Mouse (Mus musculus) spleen, adult 2 months (tissue): ENCODE measurements around the gene Pfas. TPM values are rescaled to one million over a fixed set of nuclear protein-coding genes. Genes with fewer than 3 reads are reported as not detected.
"Not testable (repeated sequence)": the region's sequence is repeated elsewhere in the genome, so short reads cannot be mapped to it uniquely, and the experiment has no call there.

Experiments
- DNase-seq, 2 experiments: peaks; one replicate each; pipeline versions ENCODE4 v3.0.0 to v3.0.0-alpha.2; 2012 to 2021; ENCODE audit warnings: low spot score in 2 of 2, low read depth in 1 of 2
- H3K27ac ChIP-seq: fragments of 200-500 bp; 2 replicates; pipeline ENCODE4 v1.5.1; 2012; ENCODE audit warnings: low read length, inconsistent platforms; ENCODE audit not compliant: insufficient read depth
- H3K27me3 ChIP-seq: fragments of 200-500 bp; 2 replicates; pipeline ENCODE4 v1.6.1; 2012; ENCODE audit warnings: mild to moderate bottlenecking, moderate library complexity, low read length, inconsistent platforms; ENCODE audit not compliant: control insufficient read depth, insufficient read depth
- H3K36me3 ChIP-seq: fragments of 200-500 bp; 2 replicates; pipeline ENCODE4 v1.6.1; 2012; ENCODE audit warnings: mild to moderate bottlenecking, low read length, inconsistent platforms; ENCODE audit not compliant: control insufficient read depth, insufficient read depth
- H3K4me1 ChIP-seq: fragments of 200-500 bp; 2 replicates; pipeline ENCODE4 v1.6.1; 2011; ENCODE audit warnings: inconsistent platforms; ENCODE audit not compliant: control insufficient read depth, insufficient read depth, insufficient read length
- H3K4me3 ChIP-seq: fragments of 200-500 bp; 2 replicates; pipeline ENCODE4 v1.5.1; 2011; ENCODE audit warnings: mild to moderate bottlenecking, inconsistent platforms; ENCODE audit not compliant: insufficient read depth, insufficient read length; ENCODE audit errors: extremely low read depth
- CTCF ChIP-seq: fragments of 200-500 bp; IDR thresholded peaks from 2 replicates; pipeline ENCODE4 v1.5.1; 2011; ENCODE audit warnings: mild to moderate bottlenecking, inconsistent platforms; ENCODE audit not compliant: insufficient read depth, insufficient read length, insufficient replicate concordance; ENCODE audit errors: extremely low read depth
- POLR2A ChIP-seq: fragments of 200-500 bp; IDR thresholded peaks from 2 replicates; pipeline ENCODE4 v1.6.1; 2011; ENCODE audit warnings: low read depth, low read length, inconsistent platforms
- WGBS: fragments of 180-500 bp; shearing (Covaris S2); methylation state at CpG from one replicate; pipeline ENCODE4 v1.1.7; 2018; 5-methylcytosine and 5-hydroxymethylcytosine counted together
- polyA plus RNA-seq: library from polyadenylated mRNA; depleted of rRNA; stranded (reverse); fragments of >200 nt; gene quantifications from 2 replicates; pipeline ENCODE4 v1.2.3, GENCODE M21; 2012

The Pfas gene
- polyA plus RNA-seq, 1 experiment, result 14.0 TPM

GRCm38 (mm10) chr11:69016755-69017154 is 8.5 kb upstream of the Pfas start:
- no peaks in the 10 kb centered on the region for H3K27me3 ChIP-seq
- DNase-seq, result no peak
- 55% methylated on average over 3 of the region's 3 CpGs for WGBS
- peak overlapping the region; percentile 88; the same call in 1 of the 2 replicates for H3K4me3 ChIP-seq
- H3K36me3 ChIP-seq, result no peaks in the 10 kb centered on the region; the same call in 1 of the 2 replicates
- H3K4me1 ChIP-seq, result peaks cover 3% of the 10 kb centered on the region
- no peak overlapping the region for H3K27ac ChIP-seq
- TF ChIP-seq POLR2A, result no peak
- TF ChIP-seq CTCF, result no peak

- Histone ChIP-seq H3K4me3 (peak within 1 kb of the TSS; percentile 88), H3K27ac (peak within 1 kb of the TSS; percentile 89), H3K27me3 (no peaks in the 10 kb centered on the region), H3K4me1 (peaks cover 5% of the 10 kb centered on the region), H3K36me3 (no peaks in the 10 kb centered on the region)
- DNase-seq, result peak; percentile 81 to 89
- TF ChIP-seq CTCF, result peak; percentile 59; the same call in 1 of the 2 replicates
- peak; percentile 76 for TF ChIP-seq POLR2A
- under 1% methylated on average over 38 of the region's 38 CpGs for WGBS
These were observed 7.6 kb upstream of the Pfas start, which contains the start of gene Ctc1 for GRCm38 (mm10) chr11:69015644-69016441. Gene Ctc1, plus strand, starts transcription at chr11:69015911.

GRCm38 (mm10) chr11:69012071-69012601 is 3.9 kb upstream of the Pfas start:
- peak; percentile 79 to 81 for DNase-seq
- TF ChIP-seq CTCF (no peak), POLR2A (peak; percentile 68)
- Histone ChIP-seq H3K4me1 (peaks cover 5% of the 10 kb centered on the region), H3K27ac (peak overlapping the region; percentile 80), H3K27me3 (no peaks in the 10 kb centered on the region), H3K36me3 (no peaks in the 10 kb centered on the region), H3K4me3 (peak overlapping the region; percentile 75)
- 1% methylated on average over 18 of the region's 18 CpGs for WGBS

GRCm38 (mm10) chr11:69011445-69011844 is 3.2 kb upstream of the Pfas start:
- H3K36me3 ChIP-seq, H3K27ac ChIP-seq, H3K4me1 ChIP-seq, DNase-seq, H3K27me3 ChIP-seq, H3K4me3 ChIP-seq: not testable (repeated sequence)
- whole genome bisulfite sequencing, result 44% methylated on average over 2 of the region's 2 CpGs

GRCm38 (mm10) chr11:69010400-69011323 is 2.4 kb upstream of the Pfas start:
- no peak overlapping the region for H3K4me3 ChIP-seq
- no peak for TF ChIP-seq POLR2A
- TF ChIP-seq CTCF, result no peak
- H3K27me3 ChIP-seq, result no peaks in the 10 kb centered on the region
- 87% methylated on average over 15 of the region's 15 CpGs for WGBS
- H3K4me1 ChIP-seq, result peaks cover 2% of the 10 kb centered on the region
- H3K36me3 ChIP-seq, result no peaks in the 10 kb centered on the region
- no peak overlapping the region for H3K27ac ChIP-seq
- no peak for DNase-seq

- H3K4me1 ChIP-seq, result peaks cover 2% of the 10 kb centered on the region
- no peak for DNase-seq
- no peak overlapping the region for H3K4me3 ChIP-seq
- H3K36me3 ChIP-seq, result no peaks in the 10 kb centered on the region
- WGBS, result 93% methylated on average over 1 of the region's 1 CpGs
- TF ChIP-seq CTCF, result no peak
- H3K27me3 ChIP-seq, result no peaks in the 10 kb centered on the region
- H3K27ac ChIP-seq, result no peak overlapping the region
These were observed 1.2 kb upstream of the Pfas start for GRCm38 (mm10) chr11:69009508-69009907.

- H3K4me3 ChIP-seq, DNase-seq: not testable (repeated sequence)
These were observed 1.7 kb downstream of the Pfas start for GRCm38 (mm10) chr11:69006575-69006974.

More at GRCm38 (mm10) chr11:69006575-69006974, 1.7 kb downstream of the Pfas start:
- H3K36me3 ChIP-seq, H3K27me3 ChIP-seq, H3K27ac ChIP-seq, H3K4me1 ChIP-seq: not testable (repeated sequence)
